Mouse (Mus musculus) megakaryocyte, embryonic 14.5 days (primary cell): Measurements from ENCODE around the gene Tfcp2.

Experiments used
- FLI1 ChIP-seq: IDR thresholded peaks from 2 replicates; pipeline ENCODE4 v1.6.1; 2012; ENCODE audit warnings: low read length, inconsistent platforms, mixed read lengths
- GATA1 ChIP-seq: IDR thresholded peaks from 3 replicates; pipeline ENCODE4 v1.6.1; 2012; ENCODE audit warnings: mixed read lengths, low read length, inconsistent platforms, borderline replicate concordance

DNA sequence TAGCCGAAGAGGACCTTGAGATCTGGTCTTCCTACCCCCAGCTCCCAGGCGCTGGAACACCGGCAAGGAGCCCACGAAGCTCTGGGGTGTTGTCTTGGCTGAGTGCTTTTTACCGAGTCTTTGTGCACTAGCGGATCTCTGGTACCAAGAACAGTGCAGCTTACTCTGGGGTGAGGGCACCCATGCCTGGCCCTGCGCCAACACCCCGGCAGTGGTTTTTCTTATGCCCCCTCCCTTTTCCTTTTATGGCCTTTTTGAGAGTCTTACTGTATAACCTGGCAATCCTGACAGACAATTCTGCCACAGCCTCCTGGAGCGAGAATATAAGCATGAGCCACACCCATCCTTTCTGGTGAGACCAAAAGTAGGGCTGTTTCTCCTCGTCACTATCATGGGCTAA lies 73.5 kb downstream of the Tfcp2 start:
- TF ChIP-seq GATA1 = no peak
- TF ChIP-seq FLI1 = no peak
